Mouse (Mus musculus) heart, postnatal 0 days (tissue): ENCODE data around the gene Wfdc9.

Experiments
- CTCF ChIP-seq: IDR thresholded peaks from 2 replicates; pipeline ENCODE4 v1.5.1; 2016; ENCODE audit warnings: antibody characterized with exemption, control low read depth, low read depth
- EP300 ChIP-seq: IDR thresholded peaks from 2 replicates; pipeline ENCODE4 v1.6.1; 2016; ENCODE audit warnings: antibody characterized with exemption, low read depth

DNA sequence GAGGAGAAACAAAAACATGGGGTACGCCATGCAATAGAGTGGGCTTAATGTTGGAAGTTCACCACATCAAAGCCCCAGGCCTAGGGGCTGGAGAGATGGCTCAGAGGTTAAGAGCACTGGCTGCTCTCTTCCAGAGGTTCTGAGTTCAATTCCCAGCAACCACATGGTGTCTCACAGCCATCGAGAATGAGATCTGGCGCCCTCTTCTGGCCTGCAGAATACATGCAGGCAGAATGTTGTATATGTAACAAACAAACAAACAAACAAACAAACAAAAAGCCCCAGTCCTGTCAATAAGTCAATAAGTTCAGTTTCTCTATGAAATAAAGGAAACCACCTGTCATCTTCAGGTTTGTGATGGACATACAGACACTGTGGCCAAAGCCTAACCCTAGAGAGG is 56.2 kb downstream of the Wfdc9 start:
- TF ChIP-seq CTCF: no peak
- no peak for TF ChIP-seq EP300
